Mouse (Mus musculus): Measurements from ENCODE around the gene Rhbg. TPM values are rescaled to one million over a fixed set of nuclear protein-coding genes. Genes with fewer than 3 reads are reported as not detected.
"Not testable (repeated sequence)": the region's sequence is repeated elsewhere in the genome, so short reads cannot be mapped to it uniquely, and the experiment has no call there.

Rhbg gene
- 0.08 and 0.17 TPM in 2 replicates for polyA plus RNA-seq (2012; rRNA removed)

GRCm38 (mm10) chr3:88254268-88254926, at the start of gene Rhbg:
Gene Rhbg (minus strand): TSS chr3:88254709.
- DNase-seq, result peak; percentile 68 to 70
- TF ChIP-seq POLR2A (IDR thresholded peaks at IDR 0.05; ENCODE audit: borderline replicate concordance, insufficient read depth, low read length) (no peak), CTCF (IDR thresholded peaks at IDR 0.05; ENCODE audit: borderline replicate concordance, insufficient read depth, low read depth, low read length) (no peak)
- Histone ChIP-seq H3K4me1 (ENCODE audit: control insufficient read depth, insufficient read depth, low read length) (no peaks in the 10 kb centered on the region; the same call in 1 of the 2 replicates), H3K27me3 (ENCODE audit: control insufficient read depth, insufficient read depth, low read length) (no peaks in the 10 kb centered on the region), H3K27ac (ENCODE audit: insufficient read depth, low read length) (no peak within 1 kb of the TSS), H3K4me3 (replicated peaks; ENCODE audit: insufficient read depth, low read depth, low read length) (peak within 1 kb of the TSS; percentile 58)
- 2% methylated on average over 34 of the region's 34 CpGs for WGBS

GRCm38 (mm10) chr3:88299172-88299571, 44.7 kb upstream of the Rhbg start:
- no peak overlapping the region for H3K27ac ChIP-seq (ENCODE audit: insufficient read depth, low read length)
- TF ChIP-seq CTCF (IDR thresholded peaks at IDR 0.05; ENCODE audit: borderline replicate concordance, insufficient read depth, low read depth, low read length) (no peak), POLR2A (IDR thresholded peaks at IDR 0.05; ENCODE audit: borderline replicate concordance, insufficient read depth, low read length) (no peak)
- DNase-seq, result no peak
- no peaks in the 10 kb centered on the region for H3K27me3 ChIP-seq (ENCODE audit: control insufficient read depth, insufficient read depth, low read length)
- H3K4me1 ChIP-seq (ENCODE audit: control insufficient read depth, insufficient read depth, low read length), result no peaks in the 10 kb centered on the region; the same call in 1 of the 2 replicates
- no peak overlapping the region for H3K4me3 ChIP-seq (replicated peaks; ENCODE audit: insufficient read depth, low read depth, low read length)
- 94% methylated on average over 1 of the region's 1 CpGs for WGBS

DNA sequence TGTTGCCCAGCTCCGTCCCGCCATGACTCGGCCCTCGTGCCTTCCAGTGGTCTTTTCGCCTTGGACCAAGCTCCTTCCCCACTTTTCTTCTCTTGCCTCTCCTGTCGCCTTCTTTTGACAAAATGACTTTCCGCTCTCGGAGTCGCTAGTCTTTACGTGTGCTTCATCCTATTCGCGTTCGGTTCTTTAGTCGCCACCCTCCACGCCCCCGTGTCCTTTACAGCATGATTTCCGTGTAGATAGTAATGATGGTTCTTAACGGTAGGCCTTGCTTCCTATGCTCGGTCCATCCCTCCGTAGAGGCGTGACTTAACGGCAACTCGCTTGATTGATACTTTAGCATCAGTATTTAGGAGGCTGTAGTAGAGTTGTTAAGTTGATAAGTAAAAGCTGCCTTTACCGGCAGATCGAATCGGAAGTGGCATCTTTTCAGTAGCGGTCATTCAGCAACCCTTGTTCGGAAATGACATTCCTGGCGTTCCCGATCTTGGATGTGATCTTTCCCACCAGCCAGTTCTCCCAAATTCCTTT, 42.9 kb upstream of the Rhbg start:
- TF ChIP-seq POLR2A (IDR thresholded peaks at IDR 0.05; ENCODE audit: borderline replicate concordance, insufficient read depth, low read length) (no peak), CTCF (IDR thresholded peaks at IDR 0.05; ENCODE audit: borderline replicate concordance, insufficient read depth, low read depth, low read length) (no peak)
- no peaks in the 10 kb centered on the region for H3K27me3 ChIP-seq (ENCODE audit: control insufficient read depth, insufficient read depth, low read length)
- no peak for DNase-seq
- under 1% methylated on average over 30 of the region's 30 CpGs for WGBS
- H3K4me3 ChIP-seq (replicated peaks; ENCODE audit: insufficient read depth, low read depth, low read length), result peak overlapping the region; percentile 92
- no peaks in the 10 kb centered on the region; the same call in 1 of the 2 replicates for H3K4me1 ChIP-seq (ENCODE audit: control insufficient read depth, insufficient read depth, low read length)
- peak overlapping the region; percentile 70 for H3K27ac ChIP-seq (ENCODE audit: insufficient read depth, low read length)

GRCm38 (mm10) chr3:88296561-88297318, 42.2 kb upstream of the Rhbg start, which contains the start of the genes Tsacc and Cct3:
Gene Tsacc (minus strand): TSS chr3:88296999.
Gene Cct3 (plus strand): TSS chr3:88297116.
- Histone ChIP-seq H3K27me3 (ENCODE audit: control insufficient read depth, insufficient read depth, low read length) (no peaks in the 10 kb centered on the region), H3K4me1 (ENCODE audit: control insufficient read depth, insufficient read depth, low read length) (no peaks in the 10 kb centered on the region; the same call in 1 of the 2 replicates), H3K27ac (ENCODE audit: insufficient read depth, low read length) (peak within 1 kb of the TSS; percentile 70), H3K4me3 (replicated peaks; ENCODE audit: insufficient read depth, low read depth, low read length) (peak within 1 kb of the TSS; percentile 92)
- WGBS, result under 1% methylated on average over 44 of the region's 44 CpGs
- DNase-seq, result peak; percentile 93 to 99
- TF ChIP-seq POLR2A (IDR thresholded peaks at IDR 0.05; ENCODE audit: borderline replicate concordance, insufficient read depth, low read length) (peak; percentile 62; the same call in 1 of the 2 replicates), CTCF (IDR thresholded peaks at IDR 0.05; ENCODE audit: borderline replicate concordance, insufficient read depth, low read depth, low read length) (no peak)

DNA sequence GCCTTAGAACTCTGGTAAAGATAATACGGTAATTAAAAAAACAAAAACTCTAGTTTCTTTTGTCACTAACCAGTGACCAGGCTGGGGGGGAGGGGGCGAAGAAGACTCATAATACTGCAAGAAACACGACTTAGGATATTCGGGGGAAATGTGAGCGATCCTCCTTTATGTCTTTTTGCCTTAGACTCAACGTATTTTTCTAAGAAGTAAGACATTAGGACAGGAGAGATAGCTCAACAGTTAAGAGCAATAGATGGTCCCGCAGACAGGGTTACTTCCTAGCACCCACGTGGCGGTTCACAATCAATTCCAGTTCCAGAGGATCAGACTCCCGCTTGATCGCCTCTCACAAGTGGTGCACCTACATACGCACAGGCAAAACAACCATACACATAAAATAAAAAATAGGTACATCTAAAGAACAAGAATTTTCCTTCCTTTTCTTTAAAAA, 41.6 kb upstream of the Rhbg start:
- under 1% methylated on average over 12 of the region's 12 CpGs for WGBS
- peak overlapping the region; percentile 70 for H3K4me3 ChIP-seq (replicated peaks; ENCODE audit: insufficient read depth, low read depth, low read length)

DNA sequence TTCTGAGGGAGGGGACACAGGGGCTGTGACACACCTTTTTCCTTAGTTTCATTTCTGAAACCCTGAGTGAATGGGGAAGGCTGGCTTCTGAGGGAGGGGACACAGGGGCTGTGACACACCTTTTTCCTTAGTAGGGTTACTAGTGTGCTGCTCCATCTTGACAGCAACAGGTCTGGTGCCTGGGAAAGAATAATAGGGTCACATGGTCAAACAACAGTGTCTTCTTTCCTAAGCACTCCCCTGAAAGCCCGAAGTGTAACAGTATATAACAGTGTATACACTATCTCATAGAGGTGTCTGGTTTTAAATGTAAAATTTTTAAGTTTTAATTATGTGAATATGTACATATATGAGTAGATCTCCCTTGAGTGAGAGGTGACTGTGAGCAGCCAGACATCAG, 40.8 kb upstream of the Rhbg start:
- not testable (repeated sequence) for H3K27ac ChIP-seq (ENCODE audit: insufficient read depth, low read length); DNase-seq; H3K27me3 ChIP-seq (ENCODE audit: control insufficient read depth, insufficient read depth, low read length); H3K4me1 ChIP-seq (ENCODE audit: control insufficient read depth, insufficient read depth, low read length); H3K4me3 ChIP-seq (replicated peaks; ENCODE audit: insufficient read depth, low read depth, low read length)
- 69% methylated on average over 1 of the region's 1 CpGs for WGBS

More for the DNA sequence above, 41.6 kb upstream of the Rhbg start:
- H3K27me3 ChIP-seq (ENCODE audit: control insufficient read depth, insufficient read depth, low read length), result no peaks in the 10 kb centered on the region
- TF ChIP-seq POLR2A (IDR thresholded peaks at IDR 0.05; ENCODE audit: borderline replicate concordance, insufficient read depth, low read length) (no peak), CTCF (IDR thresholded peaks at IDR 0.05; ENCODE audit: borderline replicate concordance, insufficient read depth, low read depth, low read length) (no peak)
- H3K4me1 ChIP-seq (ENCODE audit: control insufficient read depth, insufficient read depth, low read length), result no peaks in the 10 kb centered on the region; the same call in 1 of the 2 replicates
- H3K27ac ChIP-seq (ENCODE audit: insufficient read depth, low read length), result no peak overlapping the region
- no peak for DNase-seq

DNA sequence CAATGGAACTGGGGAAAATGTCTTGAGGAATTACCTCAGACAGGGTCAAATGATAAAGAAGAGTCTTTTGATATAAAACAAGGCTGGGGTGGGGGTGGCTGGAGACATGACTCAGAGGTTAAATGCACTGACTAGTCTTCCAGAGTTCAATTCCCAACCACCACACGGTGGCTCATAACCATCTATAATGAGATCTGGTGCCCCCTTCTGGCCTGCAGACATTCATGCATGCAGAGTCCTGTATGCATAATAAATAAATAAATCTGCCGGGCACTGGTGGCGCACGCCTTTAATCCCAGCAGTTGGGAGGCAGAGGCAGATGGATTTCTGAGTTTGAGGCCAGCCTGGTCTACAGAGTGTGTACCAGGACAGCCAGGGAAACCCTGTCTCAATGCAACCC, 37.5 kb upstream of the Rhbg start:
- Histone ChIP-seq H3K27me3 (ENCODE audit: control insufficient read depth, insufficient read depth, low read length) (no peaks in the 10 kb centered on the region), H3K4me3 (replicated peaks; ENCODE audit: insufficient read depth, low read depth, low read length) (no peak overlapping the region), H3K27ac (ENCODE audit: insufficient read depth, low read length) (no peak overlapping the region), H3K4me1 (ENCODE audit: control insufficient read depth, insufficient read depth, low read length) (no peaks in the 10 kb centered on the region)
- peak in 1 of 2 experiments; percentile 15 for DNase-seq
- 29% methylated on average over 4 of the region's 4 CpGs for WGBS
- TF ChIP-seq CTCF (IDR thresholded peaks at IDR 0.05; ENCODE audit: borderline replicate concordance, insufficient read depth, low read depth, low read length) (no peak), POLR2A (IDR thresholded peaks at IDR 0.05; ENCODE audit: borderline replicate concordance, insufficient read depth, low read length) (no peak)

GRCm38 (mm10) chr3:88288133-88288713, 33.7 kb upstream of the Rhbg start:
- not testable (repeated sequence) for H3K27me3 ChIP-seq (ENCODE audit: control insufficient read depth, insufficient read depth, low read length); H3K4me3 ChIP-seq (replicated peaks; ENCODE audit: insufficient read depth, low read depth, low read length); H3K4me1 ChIP-seq (ENCODE audit: control insufficient read depth, insufficient read depth, low read length); H3K27ac ChIP-seq (ENCODE audit: insufficient read depth, low read length); DNase-seq
- WGBS, result 67% methylated on average over 10 of the region's 10 CpGs
